Mouse (Mus musculus): ENCODE results near the gene Pip4k2b.
A peak's percentile ranks its signal among the peaks of the same experiment; 100 is the strongest.
"Not testable (repeated sequence)": the region's sequence is repeated elsewhere in the genome, so short reads cannot be mapped to it uniquely, and the experiment has no call there.

The Pip4k2b gene

DNA sequence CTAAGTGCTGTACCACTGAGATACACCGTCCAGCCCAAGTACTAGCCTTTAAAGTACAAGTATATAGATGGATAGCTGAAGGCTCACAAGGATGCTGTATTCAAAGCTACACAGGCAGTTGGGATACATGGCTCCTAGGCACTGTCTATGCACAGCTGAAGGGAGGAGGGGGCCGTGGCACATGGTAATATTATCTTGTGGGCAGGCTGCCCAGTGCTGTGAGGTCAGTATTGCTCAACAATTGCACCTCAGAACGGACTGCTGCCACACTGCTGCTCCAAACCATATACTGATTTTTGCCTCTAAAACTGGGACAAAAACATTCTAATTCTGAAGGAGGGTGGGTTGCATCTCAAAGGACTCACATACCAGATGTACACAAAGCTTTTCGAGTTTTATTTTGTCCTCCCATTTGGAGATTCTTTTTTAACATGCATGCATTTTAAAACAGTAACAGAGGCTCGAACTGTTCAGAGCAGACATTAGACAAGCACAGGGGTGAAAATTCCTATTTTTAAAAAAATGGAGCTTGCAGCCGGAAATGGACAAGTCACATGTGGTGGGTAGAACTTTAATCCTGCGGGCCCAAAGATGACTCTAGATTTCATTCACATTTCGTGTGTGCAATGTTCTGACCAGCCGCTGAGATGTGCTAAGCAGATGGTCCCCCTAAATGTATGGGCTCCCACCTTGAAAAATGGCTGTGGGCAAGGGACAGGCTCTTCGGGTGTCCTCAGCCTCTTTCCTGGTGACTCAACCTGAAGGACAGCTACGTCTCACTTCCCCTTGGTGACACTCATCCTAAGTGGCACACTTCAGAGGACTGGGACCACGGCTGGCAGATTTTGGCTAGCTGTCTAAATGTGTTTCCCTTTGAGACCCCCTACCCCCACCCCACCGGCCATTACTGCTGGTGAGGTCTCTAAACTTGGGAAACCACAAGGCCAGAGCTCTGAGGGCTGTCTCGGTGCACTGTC, 29.4 kb downstream of the Pip4k2b start:
- no peak for DNase-seq (ENCODE audit: low spot score)

DNA sequence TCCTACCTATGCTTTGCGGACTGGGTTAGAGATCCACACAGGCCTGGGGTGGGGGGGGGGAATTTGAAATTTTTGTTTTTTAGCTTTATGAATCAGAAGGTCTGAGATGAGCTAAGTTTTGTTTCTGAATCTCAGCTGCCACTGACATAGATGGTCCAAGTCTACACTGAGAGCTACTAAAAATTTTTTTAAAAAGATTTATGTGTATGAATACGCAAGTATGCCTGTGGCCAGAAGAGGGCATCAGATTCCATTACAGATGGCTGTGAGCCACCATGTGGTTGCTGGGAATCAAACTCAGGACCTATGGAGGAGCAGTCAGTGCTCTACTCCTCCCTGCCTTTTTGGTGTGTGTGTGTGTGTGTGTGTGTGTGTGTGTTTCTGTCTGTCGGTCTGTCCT, 30.1 kb downstream of the Pip4k2b start:
- DNase-seq (ENCODE audit: low spot score), result no peak

DNA sequence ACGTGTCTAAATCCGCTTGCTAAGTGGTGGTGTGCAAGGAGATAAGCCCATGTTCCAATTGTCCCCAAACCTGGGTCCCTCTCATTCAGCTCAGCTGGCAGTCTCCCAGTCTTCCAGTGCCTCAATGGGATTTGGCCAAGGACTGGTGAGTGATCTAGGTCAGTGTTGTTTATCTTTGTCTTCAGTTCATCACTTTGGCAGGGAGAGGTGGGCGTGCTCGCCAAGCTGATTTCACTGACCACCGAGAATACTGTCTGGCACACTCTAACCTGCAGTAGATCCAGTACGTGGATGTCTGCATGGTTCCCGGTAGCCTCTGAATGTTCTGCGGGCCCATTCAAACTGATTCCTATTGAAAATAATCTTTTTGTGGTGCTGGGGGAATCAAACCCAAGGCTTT, 30.6 kb downstream of the Pip4k2b start:
- no peak for DNase-seq (ENCODE audit: low spot score)

DNA sequence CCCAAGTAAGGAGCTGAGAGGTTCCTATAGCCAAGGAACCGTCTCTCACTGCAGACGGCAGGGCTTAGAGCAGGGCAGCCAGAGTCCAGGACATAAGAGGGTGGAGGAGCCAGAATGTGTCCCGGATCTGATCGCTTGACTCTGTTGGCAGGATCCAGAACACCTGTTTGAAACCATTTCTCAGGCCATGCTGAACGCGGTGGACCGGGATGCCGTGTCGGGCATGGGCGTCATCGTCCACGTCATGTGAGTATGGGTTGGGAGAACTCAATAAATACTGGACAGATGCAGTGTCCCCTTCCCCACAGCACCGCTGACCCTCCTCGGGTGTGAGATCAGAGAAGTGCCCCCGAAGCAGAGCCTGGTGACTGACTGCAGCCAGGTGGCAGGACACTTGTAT, 32.2 kb downstream of the Pip4k2b start:
- DNase-seq (ENCODE audit: low spot score), result no peak

DNA sequence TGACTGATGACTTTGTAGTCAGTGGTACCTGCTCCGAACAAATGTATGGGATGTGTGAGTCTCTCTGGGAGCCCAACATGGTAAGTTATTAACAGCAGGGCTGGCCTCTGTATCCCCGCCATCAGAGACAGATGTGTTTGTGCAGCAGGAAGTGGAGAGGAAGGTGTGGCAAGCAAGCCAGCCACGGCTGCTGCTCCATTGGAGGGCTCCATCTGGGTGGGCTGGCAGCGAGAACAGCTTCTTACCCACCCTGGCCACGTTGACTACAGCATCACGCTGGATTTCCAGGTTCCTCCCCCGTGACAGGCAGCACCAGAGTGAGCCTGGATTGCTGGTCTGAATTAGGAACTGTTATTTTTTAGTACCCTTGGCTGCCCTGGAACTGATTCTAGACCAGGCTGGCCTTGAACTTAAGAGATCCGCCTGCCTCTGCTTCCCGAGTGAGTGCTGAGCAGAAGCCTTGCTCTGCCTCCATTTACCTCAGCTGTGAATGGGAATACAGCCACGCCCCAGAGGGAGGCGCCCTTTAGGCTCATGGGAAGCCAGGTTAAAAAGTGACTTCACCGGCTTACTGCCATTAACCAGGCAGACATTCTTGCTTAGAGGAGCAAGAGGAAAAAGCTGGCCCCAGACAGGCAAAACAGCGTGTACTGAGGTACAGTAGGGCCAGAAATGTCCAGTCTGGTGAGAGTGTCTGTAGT, 33.2 kb downstream of the Pip4k2b start:
- no peak for DNase-seq (ENCODE audit: low spot score)

DNA sequence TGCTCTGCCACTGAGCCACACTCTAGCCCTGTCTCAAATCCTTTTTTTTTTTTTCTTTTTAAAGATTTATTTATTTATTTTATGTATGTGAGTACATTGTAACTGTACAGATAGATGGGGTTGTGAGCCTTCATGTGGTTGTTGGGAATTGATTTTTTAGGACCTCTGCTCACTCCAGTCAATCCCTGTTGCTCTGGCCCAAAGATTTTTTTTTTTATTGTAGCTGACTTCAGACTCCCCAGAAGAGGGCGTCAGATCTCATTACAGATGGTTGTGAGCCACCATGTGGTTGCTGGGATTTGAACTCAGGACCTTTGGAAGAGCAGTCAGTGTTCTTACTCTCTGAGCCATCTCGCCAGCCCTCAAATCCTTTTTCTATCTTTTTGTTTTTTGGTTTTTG, 34.4 kb downstream of the Pip4k2b start:
- not testable (repeated sequence) for DNase-seq (ENCODE audit: low spot score)

DNA sequence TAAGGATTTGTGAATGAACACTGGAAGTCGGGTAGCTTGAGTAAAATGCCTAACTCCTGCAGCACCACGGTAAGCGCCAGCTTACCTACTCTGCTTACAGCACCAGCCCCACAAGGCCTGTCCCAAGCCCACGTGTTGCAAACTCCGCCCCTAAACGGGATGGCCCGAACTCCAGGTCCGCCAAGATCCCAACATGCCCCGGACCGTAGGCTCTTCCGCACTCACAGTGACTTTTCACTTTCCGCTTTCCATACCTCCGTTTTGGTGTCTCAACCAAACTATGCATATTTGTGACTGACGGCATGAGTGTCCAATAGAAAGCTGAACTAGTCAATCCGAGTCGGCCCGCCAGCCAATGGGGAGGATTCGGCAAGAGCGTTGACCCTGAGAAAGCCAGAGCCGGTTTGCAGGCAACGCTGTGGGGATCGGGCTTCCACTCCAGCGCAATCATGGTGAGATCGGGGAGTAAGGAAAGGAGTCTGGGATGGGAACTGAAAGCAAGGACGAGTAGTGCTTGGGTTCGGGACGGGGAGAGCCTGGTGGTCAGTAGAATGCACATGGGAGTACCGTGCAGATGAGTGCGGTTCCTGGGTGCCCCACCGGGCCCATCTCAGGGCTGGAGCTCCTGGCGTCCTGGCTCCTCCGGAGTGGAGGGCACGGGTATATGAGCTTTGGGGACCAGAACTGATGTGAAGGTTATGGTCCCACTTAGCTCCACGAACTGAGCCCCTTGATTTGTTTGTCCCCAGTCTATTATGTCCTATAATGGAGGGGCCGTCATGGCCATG, 41.3 kb downstream of the Pip4k2b start, which contains the start of gene Psmb3:
Psmb3 (plus strand) TSS at position 361 of the 788 bp plus-strand sequence.
- peak; percentile 100 for DNase-seq (ENCODE audit: low spot score)

DNA sequence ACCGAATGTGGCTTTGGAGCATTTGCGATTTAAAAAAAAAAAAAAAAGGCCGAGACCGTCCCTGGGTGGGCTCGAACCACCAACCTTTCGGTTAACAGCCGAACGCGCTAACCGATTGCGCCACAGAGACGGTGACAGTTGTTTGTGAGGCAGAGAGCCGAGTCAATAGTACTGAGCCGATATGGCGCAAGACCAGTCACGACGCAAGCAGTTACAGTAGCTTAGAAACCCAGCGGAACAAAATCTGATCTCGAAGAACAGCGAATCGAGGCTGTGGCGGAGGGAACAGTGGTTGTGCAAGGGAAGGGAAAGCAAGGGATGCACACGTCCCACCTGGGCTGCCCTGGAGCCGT, 42.1 kb downstream of the Pip4k2b start:
- peak; percentile 82 for DNase-seq (ENCODE audit: low spot score)

DNA sequence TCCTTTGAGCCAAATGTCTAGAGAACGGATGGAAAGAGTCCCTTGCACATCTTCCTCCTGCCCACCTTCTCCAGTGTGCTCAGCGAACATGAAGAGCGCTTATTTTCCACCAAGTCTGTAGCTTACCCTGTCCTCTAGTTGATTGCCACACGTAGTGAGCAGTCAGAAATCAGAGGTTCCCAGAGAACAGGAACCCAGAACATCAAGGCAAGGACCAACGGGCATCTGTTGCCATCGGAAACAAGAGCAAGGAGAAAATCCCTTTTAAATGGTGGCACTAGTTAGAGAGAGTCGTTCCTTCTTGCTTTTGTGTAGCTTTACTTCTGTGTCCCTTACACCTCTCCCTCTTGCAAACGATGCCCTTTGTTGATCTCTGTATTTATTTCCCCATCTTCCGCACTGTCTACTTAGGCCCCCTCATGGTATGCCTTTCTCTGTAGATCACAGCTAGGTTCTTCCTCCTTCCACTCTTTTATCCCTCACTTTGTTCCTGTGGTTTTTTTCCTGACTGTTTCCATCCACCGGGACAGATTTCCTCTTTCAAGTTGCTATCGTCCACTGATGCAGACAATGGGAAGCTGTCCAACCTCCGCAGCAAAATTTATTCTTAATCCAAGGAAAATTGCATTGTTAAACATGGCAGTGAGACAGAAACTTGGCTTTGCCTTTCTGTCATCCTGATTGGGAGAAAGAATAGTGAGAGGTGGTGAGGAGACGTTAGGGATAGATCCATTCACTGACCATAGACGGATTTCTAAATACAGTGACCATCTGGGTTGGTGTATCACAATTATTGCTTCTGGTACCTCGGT, 42.7 kb downstream of the Pip4k2b start:
- no peak for DNase-seq (ENCODE audit: low spot score)

DNA sequence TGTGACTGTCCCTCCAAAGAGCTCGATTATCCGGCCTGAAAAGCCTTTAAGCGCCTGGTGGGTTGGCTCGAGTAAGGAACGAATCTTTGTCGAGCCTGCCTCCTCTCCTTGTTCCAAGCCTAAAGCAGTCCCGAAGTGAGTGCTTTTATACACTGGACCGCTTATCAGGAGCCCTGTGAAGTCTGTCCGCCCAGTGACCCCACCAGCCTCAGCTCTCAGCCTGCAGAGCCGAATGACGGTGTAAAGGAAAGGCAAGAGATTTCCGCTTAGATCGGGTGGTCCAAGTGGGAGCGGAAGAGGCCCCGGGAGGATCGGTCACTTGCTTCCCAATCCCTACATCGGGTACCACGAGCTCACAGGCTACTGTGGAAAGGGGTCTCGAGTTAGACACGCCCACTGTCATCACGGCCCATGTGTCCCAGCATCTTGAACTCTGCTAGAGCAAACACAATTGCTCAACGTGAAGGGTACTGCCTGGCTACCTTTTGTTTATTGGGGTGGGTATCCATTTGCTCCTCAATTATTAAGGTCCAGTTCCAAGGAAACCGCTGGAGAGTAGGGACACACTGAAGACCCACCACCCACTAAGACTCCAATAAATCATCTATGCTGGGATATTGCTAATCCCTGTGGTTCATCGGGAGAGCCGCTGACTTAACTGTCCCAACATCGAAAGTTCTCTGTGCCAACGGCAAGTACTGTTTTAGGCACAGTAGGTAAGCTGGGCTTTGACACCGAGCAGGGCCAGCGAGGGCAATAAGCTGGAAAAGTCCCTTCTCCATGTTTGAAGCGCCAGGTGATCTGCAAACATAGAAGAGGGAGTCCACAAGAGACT, 43.5 kb downstream of the Pip4k2b start:
- DNase-seq (ENCODE audit: low spot score), result no peak

DNA sequence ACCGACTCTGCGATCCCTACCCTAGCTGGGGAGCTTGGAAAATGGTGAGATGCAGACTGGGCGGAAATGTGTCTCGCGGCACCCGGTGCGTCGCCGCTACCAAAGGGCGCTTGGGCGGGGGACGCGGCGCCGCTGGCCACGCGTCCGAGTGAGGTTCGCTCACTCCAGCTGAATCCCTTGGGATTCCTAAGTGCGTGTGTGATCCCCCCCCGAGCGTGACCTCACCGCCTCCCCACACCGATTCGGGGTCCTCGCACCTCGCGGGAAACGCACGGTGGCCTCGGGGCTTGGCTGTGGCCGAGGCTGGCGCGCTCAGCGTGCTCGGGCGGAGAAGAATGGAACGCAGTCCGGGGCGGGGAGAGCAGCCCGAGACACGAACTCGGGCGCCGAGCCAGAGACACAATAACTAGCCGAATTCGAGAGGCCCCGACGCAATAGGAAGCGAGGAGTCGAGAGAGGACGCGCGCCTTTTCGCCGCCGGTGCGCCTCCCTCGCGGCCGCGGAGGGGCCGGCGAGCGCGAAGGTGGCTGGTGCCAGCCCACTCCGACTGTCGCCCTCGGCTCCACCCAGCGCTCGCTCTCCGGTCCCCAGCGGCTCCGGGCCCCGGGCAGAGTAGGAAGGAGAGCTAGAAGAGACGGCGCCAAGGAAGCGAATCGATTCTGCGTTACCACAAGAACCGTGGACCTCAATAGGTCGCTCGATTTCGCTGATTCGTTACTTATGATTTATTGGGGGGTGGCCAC, 44.3 kb downstream of the Pip4k2b start, which contains the start of gene Pcgf2:
Pcgf2 (minus strand) TSS at position 495 of the 743 bp plus-strand sequence.
- no peak for DNase-seq (ENCODE audit: low spot score)

DNA sequence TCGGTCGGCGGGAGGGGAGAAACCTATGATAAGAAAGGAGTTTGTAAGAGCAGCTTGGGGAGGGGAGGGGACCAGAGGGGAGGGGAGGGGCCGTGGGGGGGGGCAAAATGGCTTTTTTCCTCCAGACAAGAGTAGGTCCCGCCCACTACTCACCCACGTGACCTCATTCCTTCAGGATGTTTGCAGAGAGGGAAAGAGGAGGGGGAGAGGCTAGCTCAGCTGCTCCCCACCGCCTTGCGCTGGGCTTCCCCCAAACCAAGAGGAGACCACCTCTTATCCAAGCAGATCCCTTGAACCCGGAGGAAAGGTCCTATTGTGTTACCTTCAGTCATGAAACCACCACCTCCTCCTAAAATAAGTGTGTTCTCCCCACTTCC, 44.9 kb downstream of the Pip4k2b start:
- DNase-seq (ENCODE audit: low spot score), result no peak

DNA sequence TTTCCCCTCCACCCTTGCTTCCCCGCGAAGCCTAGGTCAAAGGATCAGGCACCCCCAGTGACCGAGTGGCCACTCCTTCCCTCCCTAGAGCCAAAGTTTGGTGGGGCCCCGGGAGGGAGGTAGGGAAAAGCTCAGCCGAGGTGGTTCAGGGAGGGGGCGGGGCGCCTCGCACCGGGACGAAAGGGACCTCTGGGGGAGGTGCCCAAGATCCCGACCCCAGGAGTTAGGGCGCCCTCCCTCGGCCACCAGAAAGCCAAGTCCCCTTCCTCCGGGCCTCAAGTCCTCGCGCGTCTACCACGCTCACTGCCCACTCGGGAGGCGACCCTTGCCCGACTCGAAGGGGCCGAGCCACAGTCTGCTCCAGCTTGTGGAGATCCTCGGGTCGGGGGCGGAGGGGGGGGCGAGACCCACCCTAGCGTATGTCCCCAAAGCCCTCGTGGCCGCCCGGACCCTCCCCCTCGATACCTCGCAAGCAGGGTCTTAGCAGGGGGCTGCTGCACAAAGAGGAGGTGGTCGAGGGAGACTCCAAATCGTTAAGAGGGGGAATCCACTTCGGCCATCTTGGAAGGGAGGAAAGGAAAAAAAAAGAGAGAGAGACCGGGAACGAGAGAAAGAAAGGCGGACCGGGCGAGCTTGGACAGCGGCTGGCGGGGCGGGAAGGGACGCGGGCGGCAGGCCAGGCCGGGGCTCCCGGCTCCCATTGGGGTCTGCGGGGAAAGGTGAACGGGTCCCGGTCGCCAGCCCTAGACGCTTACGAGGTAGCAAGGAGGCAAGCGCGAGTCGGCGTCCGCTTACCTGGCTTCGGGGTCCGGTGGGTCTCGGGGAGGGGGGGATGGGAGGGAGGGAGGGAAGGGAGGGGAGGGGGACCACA, 45.5 kb downstream of the Pip4k2b start:
- no peak for DNase-seq (ENCODE audit: low spot score)

DNA sequence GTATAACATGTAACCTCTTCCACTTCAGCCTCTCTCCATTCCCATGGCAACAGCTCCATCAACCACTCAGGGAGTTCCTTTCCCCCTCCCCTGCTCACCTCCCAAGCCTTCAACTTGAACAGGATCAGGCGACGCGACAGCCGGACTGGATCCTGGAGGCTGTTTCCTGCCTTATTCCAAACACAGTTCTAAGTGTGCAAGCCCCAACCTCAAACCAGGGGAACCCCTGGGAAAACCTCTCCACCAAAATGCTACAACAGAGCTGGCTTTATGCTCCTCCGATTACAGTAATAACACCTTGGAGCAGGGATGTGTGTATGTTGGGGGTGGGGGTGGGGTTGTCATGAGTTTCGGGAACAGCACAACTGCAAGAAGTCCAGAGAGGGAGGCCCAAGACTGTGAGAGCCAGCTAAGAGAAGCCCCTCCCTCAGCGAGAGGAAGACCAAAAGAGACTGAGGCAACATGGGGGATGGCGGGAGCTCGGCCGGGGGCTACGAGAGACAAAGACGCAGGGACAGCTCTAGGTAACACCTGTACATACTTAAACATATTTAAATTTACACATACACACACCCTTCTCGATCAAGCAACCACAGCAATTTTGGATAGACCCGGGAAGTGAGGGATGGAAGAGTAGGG, 46.5 kb downstream of the Pip4k2b start:
- no peak for DNase-seq (ENCODE audit: low spot score)

DNA sequence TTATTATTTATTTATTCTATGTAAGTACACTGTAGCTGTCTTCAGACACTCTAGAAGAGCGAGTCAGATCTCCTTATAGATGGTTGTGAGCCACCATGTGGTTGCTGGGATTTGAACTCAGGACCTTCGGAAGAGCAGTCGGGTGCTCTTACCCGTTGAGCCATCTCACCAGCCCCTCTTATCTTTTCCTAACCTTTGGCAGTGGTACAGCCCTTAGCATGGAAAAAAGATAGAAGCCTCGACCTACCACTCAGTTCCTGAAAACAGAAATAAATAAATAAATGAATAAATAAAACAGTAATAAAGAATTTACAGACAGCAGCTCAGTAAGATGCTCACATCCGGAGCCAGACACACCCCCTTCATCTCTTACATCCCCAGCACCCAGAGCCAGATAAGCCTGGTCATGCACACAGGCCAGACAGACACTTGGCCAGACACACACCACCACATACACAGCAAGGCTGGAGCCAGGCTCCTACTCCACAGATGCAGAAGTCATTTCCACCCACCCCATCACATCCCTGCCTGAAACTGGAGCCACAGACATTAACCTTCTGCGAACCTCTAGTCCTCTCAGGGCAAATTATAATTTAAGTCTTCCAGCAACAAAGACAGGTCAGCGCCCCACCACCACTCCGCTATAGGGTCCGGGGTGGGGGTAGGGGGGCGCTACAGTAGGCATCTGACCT, 47.2 kb downstream of the Pip4k2b start:
- DNase-seq (ENCODE audit: low spot score), result no peak

DNA sequence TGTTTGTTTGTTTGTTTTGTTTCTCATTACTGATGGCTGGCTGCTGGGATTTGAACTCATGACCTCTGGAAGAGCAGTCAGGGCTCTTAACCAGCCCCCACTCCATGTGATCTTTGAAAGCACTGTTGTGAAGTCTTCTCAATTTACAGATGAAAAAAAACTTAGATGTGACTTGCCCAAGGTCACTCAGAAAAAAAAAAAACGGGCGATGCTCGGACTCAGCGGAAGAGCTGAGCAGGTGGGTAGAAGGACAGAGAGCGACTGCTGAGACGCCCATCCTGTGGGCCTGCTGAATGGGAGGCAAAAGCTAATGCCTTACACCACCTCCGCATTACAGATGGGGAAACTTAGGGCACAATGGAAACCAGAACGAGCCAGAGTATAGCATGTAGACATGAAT, 47.8 kb downstream of the Pip4k2b start:
- DNase-seq (ENCODE audit: low spot score), result no peak

DNA sequence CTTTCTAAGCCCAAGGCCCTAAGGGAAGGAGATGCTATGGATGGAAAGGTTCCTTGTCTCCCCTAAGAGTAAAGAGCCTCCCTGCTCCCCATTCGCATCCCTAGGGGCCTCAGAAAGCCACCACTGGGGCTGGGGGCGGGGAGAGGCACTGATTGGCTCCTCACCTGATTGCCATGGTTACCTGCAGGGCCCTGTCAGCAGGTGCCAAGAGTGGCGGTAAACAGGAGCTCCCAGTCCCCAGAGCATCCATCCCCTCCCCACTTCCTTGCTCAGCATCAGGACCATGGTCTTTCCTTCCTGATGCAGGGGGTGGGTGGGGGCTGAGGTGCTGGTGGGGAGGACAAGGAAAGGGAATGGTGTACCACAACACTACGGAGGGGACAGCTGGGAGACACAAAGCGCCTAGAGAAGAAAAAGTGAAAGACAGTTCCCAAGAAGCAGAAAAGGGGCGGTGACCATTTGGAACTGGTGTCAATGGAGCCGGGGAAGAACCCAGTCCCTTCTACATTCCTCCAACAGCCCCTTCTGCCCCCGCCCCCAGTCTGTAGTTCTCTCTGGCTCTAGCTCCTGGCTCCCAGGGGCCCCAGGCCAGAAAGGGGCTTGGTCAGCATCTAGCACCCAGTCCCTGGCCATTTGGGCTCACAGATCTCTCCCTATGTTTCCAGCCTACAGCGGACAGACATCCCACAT, 48.6 kb downstream of the Pip4k2b start:
- DNase-seq (ENCODE audit: low spot score), result no peak
